Mouse (Mus musculus) CH12.LX (cell line): Measurements from ENCODE around the gene Col18a1.
A peak's percentile ranks its signal among the peaks of the same experiment; 100 is the strongest.

Experiments used
- CTCF ChIP-seq, 2 experiments: IDR thresholded peaks in 1 of 2; conservative IDR thresholded peaks in 1 of 2; 2 replicates each; pipeline ENCODE4 v1.5.1; 2011 to 2012; ENCODE audit warnings: low read depth in 2 of 2, low read length in 2 of 2, improper control_type of control experiment in 1 of 2, inconsistent platforms in 1 of 2, mild to moderate bottlenecking in 1 of 2, moderate library complexity in 1 of 2
- JUN ChIP-seq: IDR thresholded peaks from 2 replicates; pipeline ENCODE4 v1.6.1; 2011; ENCODE audit warnings: low read depth, mild to moderate bottlenecking, low read length, improper control_type of control experiment, moderate library complexity; ENCODE audit not compliant: insufficient read depth
- JUND ChIP-seq: conservative IDR thresholded peaks from 2 replicates; pipeline ENCODE4 v1.6.1; 2011; ENCODE audit warnings: low read depth, low read length, improper control_type of control experiment
- MAFK ChIP-seq: IDR thresholded peaks from 2 replicates; pipeline ENCODE4 v1.6.1; 2011; ENCODE audit warnings: low read length, improper control_type of control experiment; ENCODE audit not compliant: insufficient replicate concordance
- MAZ ChIP-seq: IDR thresholded peaks from 2 replicates; pipeline ENCODE4 v1.6.1; 2012; ENCODE audit warnings: low read depth, mild to moderate bottlenecking, inconsistent platforms, low read length, improper control_type of control experiment, moderate library complexity
- POLR2A ChIP-seq: IDR thresholded peaks from 2 replicates; pipeline ENCODE4 v1.6.1; 2011; ENCODE audit warnings: low read depth, mild to moderate bottlenecking, improper control_type of control experiment, low read length
- POLR2AphosphoS2 ChIP-seq: IDR thresholded peaks from 2 replicates; pipeline ENCODE4 v1.6.1; 2011; ENCODE audit warnings: low read depth, low read length, improper control_type of control experiment
- RAD21 ChIP-seq: IDR thresholded peaks from 2 replicates; pipeline ENCODE4 v1.6.1; 2011; ENCODE audit warnings: low read depth, mild to moderate bottlenecking, low read length, improper control_type of control experiment, moderate library complexity
- RCOR1 ChIP-seq: conservative IDR thresholded peaks from 2 replicates; pipeline ENCODE4 v1.6.1; 2012; ENCODE audit warnings: low read depth, mild to moderate bottlenecking, inconsistent platforms, low read length, improper control_type of control experiment

GRCm38 (mm10) chr10:77032591-77033322 is 133.6 kb downstream of the Col18a1 start:
- TF ChIP-seq RCOR1 (no peak), POLR2A (peak; percentile 90), MAZ (0 out of 2 replicates have a peak, but pooled peaks have one; percentile 11), JUN (no peak), POLR2AphosphoS2 (peak; percentile 84), MAFK (no peak), CTCF (conservative IDR thresholded peaks at IDR 0.05 in 1 of 2, IDR thresholded peaks at IDR 0.05 in 1 of 2; ENCODE audit: low read depth in 2 of 2, low read length in 2 of 2) (peak in 1 of 2 experiments; percentile 36; a peak in 2 of 4 replicates), JUND (no peak), RAD21 (no peak; the same call in 1 of the 2 replicates)
